Mouse (Mus musculus): ENCODE data around the gene Afap1l2.

GRCm38 (mm10) chr19:57052016-57052415 lies 44.0 kb upstream of the Afap1l2 start:
- no peak for TF ChIP-seq KAT2A (IDR thresholded peaks at IDR 0.05; ENCODE audit: insufficient replicate concordance, low read length)
- no peak for TF ChIP-seq SMC3 (IDR thresholded peaks at IDR 0.05; ENCODE audit: low read depth, low read length)
- no peak for TF ChIP-seq POLR2A (IDR thresholded peaks at IDR 0.05; ENCODE audit: low read depth, low read length)
- TF ChIP-seq ZKSCAN1 (IDR thresholded peaks at IDR 0.05; ENCODE audit: borderline replicate concordance, low read depth, low read length): no peak
- TF ChIP-seq HCFC1 (IDR thresholded peaks at IDR 0.05; ENCODE audit: low read depth, low read length): no peak
- no peak for TF ChIP-seq NELFE (IDR thresholded peaks at IDR 0.05; ENCODE audit: low read depth, low read length)
- TF ChIP-seq CHD2 (IDR thresholded peaks at IDR 0.05; ENCODE audit: low read length): no peak
- no peak for TF ChIP-seq ETS1 (conservative IDR thresholded peaks at IDR 0.05; ENCODE audit: low read depth, low read length)
- no peak for TF ChIP-seq ZNF384 (IDR thresholded peaks at IDR 0.05; ENCODE audit: low read depth, low read length)
- no peak for TF ChIP-seq SIN3A (IDR thresholded peaks at IDR 0.05; ENCODE audit: low read length)
